Mouse (Mus musculus): ENCODE results near the gene Gpr183.

Gpr183 gene

DNA sequence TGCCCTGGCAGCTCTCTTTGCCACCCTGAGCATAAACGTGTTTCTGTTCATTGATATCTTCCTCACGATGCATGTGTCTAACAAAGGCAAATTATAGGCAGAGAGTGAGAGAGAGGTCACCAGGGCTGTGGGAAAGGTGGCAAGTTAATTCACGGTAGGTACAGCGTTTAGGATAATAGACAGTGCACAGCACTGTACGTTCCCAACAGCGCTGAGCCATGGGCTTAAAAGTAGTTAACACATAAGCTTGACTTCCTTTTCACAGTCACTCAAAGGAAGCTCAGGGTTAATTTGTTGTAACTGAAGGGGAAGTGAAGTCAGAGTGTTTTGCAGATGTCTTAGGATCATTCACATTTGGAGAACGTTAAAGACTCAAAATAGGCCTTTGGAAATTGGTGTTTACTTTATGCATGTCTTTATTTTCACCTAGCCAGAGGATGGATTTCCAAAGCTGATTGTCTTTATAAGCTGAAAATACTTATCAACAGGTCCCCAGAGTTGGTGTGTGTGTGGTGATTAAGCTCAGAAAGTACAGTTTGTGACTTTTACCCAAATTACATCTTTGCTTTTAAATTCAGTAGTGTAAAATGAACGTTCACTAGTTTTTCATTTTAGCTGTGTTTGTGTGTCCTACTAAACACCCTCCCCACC is 58.5 kb downstream of the Gpr183 start:
- no peak for DNase-seq (ENCODE audit: low read depth in 1 of 2, low spot score in 2 of 2)

DNA sequence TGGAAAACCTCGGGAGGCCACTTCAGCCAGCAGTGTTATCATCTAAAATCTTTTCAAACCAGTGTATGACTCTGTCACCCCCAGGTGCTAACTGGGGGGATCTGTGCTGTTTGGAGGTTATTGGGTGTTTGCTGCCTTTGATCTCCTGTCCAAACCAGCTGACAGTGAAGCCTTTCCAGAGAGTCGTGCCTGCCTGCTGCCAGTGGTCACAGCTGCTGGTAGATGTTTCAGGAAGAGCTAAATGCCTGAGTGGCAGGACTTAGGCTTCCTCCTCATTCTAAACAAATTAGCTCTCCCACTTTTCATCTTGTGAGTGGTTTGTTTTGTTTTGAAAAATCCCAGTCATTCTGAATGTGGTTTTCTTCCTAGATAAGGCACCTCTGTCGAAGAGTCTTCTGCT is 60.2 kb downstream of the Gpr183 start:
- no peak for DNase-seq (ENCODE audit: low read depth in 1 of 2, low spot score in 2 of 2)

DNA sequence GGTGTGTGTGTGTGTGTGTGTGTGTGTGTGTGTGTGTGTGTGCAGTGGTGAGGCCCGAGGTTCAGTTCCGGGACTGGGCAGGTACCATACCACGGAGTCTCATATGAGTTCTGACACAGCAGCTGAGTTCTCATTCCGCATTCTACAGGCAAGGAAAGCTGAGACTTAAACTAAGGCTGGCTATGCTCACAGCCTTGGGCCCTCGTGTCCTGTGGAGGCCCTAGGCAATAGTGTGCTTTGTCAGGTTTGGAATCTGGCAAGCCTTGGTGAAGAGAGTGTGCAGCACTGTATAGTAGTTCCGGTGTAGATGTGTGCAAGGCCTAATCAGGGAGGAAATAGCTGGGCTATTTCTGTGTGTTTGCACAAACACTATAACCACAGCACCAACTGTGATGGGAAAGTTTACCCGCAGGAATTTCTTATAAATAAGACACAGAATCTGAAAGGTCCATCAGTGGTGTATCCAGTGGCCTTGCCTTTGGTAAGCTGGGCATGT is 61.6 kb downstream of the Gpr183 start:
- no peak for DNase-seq (ENCODE audit: low read depth in 1 of 2, low spot score in 2 of 2)
